Mouse (Mus musculus) liver, embryonic 12.5 days (tissue): ENCODE data around the gene Vmp1. TPM values are rescaled to one million over a fixed set of nuclear protein-coding genes. Genes with fewer than 3 reads are reported as not detected.

ENCODE experiments used
- ATAC-seq: fragments of 200-750 bp; cut with Nextera tagmentation; 2 replicates; pipeline ENCODE4 v1.8.0; 2017; ENCODE audit warnings: moderate number of reproducible peaks, mild to moderate bottlenecking, moderate library complexity
- H3K27ac ChIP-seq: fragments of 300-500 bp; sonication (generic); 2 replicates; pipeline ENCODE4 v1.5.1; 2016; ENCODE audit warnings: mild to moderate bottlenecking
- H3K27me3 ChIP-seq: fragments of 300-500 bp; sonication (generic); replicated peaks from 2 replicates; pipeline ENCODE4 v1.6.1; 2016; ENCODE audit warnings: mild to moderate bottlenecking, moderate library complexity
- H3K36me3 ChIP-seq: fragments of 300-500 bp; sonication (generic); 2 replicates; pipeline ENCODE4 v1.6.1; 2016; ENCODE audit warnings: mild to moderate bottlenecking, moderate library complexity
- H3K4me1 ChIP-seq: fragments of 300-500 bp; sonication (generic); 2 replicates; pipeline ENCODE4 v1.6.1; 2016
- H3K4me2 ChIP-seq: fragments of 300-500 bp; sonication (generic); 2 replicates; pipeline ENCODE4 v1.6.1; 2016; ENCODE audit warnings: mild to moderate bottlenecking, moderate library complexity
- H3K4me3 ChIP-seq: fragments of 300-500 bp; sonication (generic); 2 replicates; pipeline ENCODE4 v1.5.1; 2016; ENCODE audit warnings: mild to moderate bottlenecking, moderate library complexity
- H3K9ac ChIP-seq: fragments of 300-500 bp; sonication (generic); 2 replicates; pipeline ENCODE4 v1.6.1; 2016; ENCODE audit warnings: mild to moderate bottlenecking, moderate library complexity
- H3K9me3 ChIP-seq: fragments of 300-500 bp; sonication (generic); replicated peaks from 2 replicates; pipeline ENCODE4 v1.6.1; 2016; ENCODE audit warnings: mild to moderate bottlenecking, moderate library complexity
- WGBS: fragments of 180-500 bp; shearing (Covaris S2); methylation state at CpG from one replicate; pipeline ENCODE4 v1.1.7; 2016; ENCODE audit not compliant: insufficient replicate concordance; 5-methylcytosine and 5-hydroxymethylcytosine counted together
- polyA plus RNA-seq: library from polyadenylated mRNA; unstranded; fragments of >200 nt; fragmentation: Nextera tagmentation; extraction: Ambion mirVana; gene quantifications from 2 replicates; pipeline ENCODE4 v1.2.1, GENCODE M21; 2016

Vmp1 gene
- polyA plus RNA-seq = 102 and 110 TPM in 2 replicates

DNA sequence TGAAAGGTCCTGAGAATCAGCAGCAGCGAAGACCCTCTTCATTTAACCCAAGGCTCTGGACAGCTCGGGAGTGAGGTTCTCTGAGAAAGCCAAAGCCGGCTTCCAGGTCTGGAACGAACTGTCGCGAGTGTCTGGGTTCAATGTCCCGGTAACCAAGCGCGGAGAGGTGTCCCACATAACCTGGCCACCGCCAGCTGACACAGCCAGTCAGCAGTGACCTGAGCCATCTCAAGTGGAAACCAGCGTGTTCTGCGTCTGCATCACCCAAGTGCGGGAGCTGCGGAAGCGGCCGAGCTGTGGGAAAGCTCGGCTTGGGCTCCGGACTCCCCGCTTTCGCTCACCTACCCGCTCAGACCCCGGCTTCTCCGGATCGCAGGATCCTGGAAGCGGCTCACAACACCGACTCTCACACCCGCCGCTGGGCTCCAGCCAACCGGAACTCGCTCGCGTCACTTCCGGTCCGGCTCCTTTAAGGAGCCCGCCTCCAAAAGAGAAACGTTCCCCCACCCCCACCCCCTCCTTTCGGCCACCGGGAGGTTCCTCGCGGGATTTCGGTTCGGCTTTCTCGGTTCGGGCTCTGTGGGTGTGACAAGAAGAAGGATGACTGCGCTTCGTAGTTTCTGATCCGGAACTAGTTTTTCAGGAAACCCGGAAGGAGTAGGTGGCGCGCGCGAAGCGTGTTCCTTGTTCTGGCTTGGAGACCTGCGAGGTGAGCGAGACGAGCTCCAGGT is at the start of gene Vmp1, which contains the start of gene Ptrh2:
Gene Vmp1, minus strand, starts transcription at position 442 of the 731 bp plus-strand sequence.
Gene Ptrh2, plus strand, starts transcription at position 591 of the 731 bp plus-strand sequence.
- Histone ChIP-seq H3K4me2 (peak within 1 kb of the TSS; percentile 80), H3K27ac (peak within 1 kb of the TSS; percentile 96), H3K4me1 (peaks cover 64% of the 10 kb centered on the region), H3K4me3 (peak within 1 kb of the TSS; percentile 92), H3K27me3 (no peaks in the 10 kb centered on the region), H3K36me3 (peaks cover 33% of the 10 kb centered on the region), H3K9ac (peak within 1 kb of the TSS; percentile 90), H3K9me3 (no peaks in the 10 kb centered on the region)
- peak; percentile 93 for ATAC-seq
- WGBS = under 1% methylated on average over 56 of the region's 56 CpGs

DNA sequence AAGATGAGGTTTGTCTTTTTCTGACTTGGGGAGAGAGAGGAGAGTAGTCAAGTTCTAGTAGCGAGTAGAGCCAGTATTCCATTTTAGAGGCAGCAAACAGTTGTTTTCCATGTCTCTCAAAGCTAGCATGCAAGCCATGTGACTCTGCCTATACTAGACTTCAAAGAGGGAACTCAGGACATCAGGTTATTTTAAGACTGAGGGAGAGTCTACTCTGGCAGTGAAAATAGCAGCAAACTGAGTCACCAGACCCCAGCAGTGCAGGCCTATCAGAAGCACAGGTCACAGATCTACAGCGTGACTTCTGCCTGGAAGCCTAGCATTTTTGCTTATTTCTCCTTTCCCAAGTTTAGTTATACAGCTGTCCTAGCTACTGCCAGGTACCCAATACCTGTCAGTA is 47.8 kb upstream of the Vmp1 start:
- H3K4me2 ChIP-seq = no peak overlapping the region
- H3K9ac ChIP-seq = no peak overlapping the region
- no peak overlapping the region for H3K4me3 ChIP-seq
- H3K4me1 ChIP-seq = peaks cover 7% of the 10 kb centered on the region; the same call in 1 of the 2 replicates
- WGBS = 85% methylated on average over 2 of the region's 2 CpGs
- H3K9me3 ChIP-seq = no peaks in the 10 kb centered on the region
- ATAC-seq = no peak
- H3K27ac ChIP-seq = no peak overlapping the region
- H3K27me3 ChIP-seq = no peaks in the 10 kb centered on the region
- peaks cover 90% of the 10 kb centered on the region for H3K36me3 ChIP-seq

DNA sequence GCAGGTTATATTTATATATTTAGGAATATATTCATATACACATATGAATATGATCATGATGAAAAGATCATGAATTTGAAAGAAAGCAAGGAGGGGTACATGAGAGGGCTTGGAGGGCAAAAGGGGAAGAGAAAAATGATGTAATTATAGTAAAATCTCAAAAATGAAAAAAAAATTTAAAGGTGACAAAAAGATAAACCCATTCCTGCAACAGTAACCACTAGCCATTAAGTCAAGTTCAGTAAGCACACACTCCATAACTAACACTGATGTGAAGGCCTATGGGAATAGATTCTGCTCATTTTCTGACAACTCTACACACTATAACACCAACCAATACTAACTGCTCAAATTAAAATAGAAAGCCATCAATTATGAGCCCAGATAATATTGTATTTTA is 42.0 kb upstream of the Vmp1 start:
- H3K4me1 ChIP-seq = no peaks in the 10 kb centered on the region
- H3K27me3 ChIP-seq = no peaks in the 10 kb centered on the region
- no peak overlapping the region for H3K27ac ChIP-seq
- ATAC-seq = no peak
- peaks cover 85% of the 10 kb centered on the region for H3K36me3 ChIP-seq
- no peak overlapping the region for H3K4me3 ChIP-seq
- H3K4me2 ChIP-seq = no peak overlapping the region
- H3K9me3 ChIP-seq = no peaks in the 10 kb centered on the region
- no peak overlapping the region for H3K9ac ChIP-seq

DNA sequence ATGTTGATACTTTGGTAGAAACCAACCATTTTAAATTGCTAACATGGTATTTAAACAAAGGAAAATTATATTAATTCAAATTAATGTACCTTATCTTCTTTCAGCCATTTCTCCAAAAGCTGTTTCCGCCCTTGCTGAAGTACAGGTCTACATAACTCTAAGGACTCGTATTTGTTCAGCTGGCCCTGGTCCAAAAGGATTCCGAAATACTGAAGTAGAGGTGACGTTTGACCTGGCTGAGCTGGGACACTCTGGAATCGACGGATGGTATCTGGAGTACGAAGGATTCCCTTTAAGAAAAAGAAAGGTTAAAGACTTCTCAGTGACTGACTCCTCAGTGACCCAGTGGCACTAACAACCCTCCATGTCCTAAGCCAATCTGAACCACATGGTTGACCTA is 41.3 kb upstream of the Vmp1 start:
- Histone ChIP-seq H3K27ac (no peak overlapping the region), H3K27me3 (no peaks in the 10 kb centered on the region), H3K4me2 (no peak overlapping the region), H3K9ac (no peak overlapping the region), H3K36me3 (peaks cover 86% of the 10 kb centered on the region), H3K4me3 (no peak overlapping the region), H3K9me3 (no peaks in the 10 kb centered on the region), H3K4me1 (no peaks in the 10 kb centered on the region)
- ATAC-seq = no peak
- WGBS = 83% methylated on average over 7 of the region's 7 CpGs

DNA sequence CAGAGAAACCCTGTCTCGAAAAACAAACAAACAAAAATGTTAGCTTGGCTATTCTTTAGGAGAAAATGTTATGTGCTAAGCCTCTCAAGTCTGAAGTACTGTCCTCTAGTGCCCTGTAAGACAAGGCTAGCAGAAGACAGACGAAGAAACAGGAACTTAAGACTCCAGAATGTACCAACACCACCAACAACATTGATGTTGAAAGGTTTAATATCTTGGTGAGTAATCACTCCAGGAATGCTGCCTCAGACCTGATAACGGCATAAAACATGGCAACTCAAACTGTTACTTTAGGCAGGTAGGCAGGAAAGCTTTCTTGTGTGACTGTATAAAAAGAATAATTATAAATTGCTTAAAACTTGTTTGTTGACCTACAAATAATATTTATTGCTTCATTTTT is 40.4 kb upstream of the Vmp1 start:
- WGBS = 81% methylated on average over 3 of the region's 3 CpGs
- no peak overlapping the region for H3K4me2 ChIP-seq
- H3K4me1 ChIP-seq = no peaks in the 10 kb centered on the region
- ATAC-seq = no peak
- no peaks in the 10 kb centered on the region for H3K9me3 ChIP-seq
- H3K4me3 ChIP-seq = no peak overlapping the region
- no peak overlapping the region for H3K9ac ChIP-seq
- H3K27me3 ChIP-seq = no peaks in the 10 kb centered on the region
- H3K36me3 ChIP-seq = peaks cover 88% of the 10 kb centered on the region
- no peak overlapping the region for H3K27ac ChIP-seq

DNA sequence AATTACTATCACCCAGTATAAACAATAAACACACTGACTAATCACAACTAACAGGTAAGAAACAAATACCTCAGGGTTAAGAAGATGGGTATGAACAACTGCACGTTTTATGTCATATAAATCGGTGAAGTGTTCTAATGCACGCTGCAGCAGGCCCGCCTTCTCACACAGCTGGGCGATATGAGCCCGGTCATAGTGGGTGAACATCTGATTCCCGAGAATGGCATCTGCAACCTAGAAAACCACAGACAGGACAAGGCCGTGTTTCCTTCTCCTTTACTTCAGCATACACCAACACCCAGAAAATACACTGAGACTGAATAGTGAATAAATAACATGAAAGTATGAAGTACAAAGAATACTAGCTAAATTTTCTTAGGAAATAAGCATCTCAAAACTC is 35.8 kb upstream of the Vmp1 start:
- H3K9me3 ChIP-seq = no peaks in the 10 kb centered on the region
- no peak overlapping the region for H3K4me2 ChIP-seq
- no peak overlapping the region for H3K4me3 ChIP-seq
- no peak overlapping the region for H3K9ac ChIP-seq
- no peaks in the 10 kb centered on the region for H3K4me1 ChIP-seq
- 61% methylated on average over 8 of the region's 8 CpGs for WGBS
- no peaks in the 10 kb centered on the region for H3K27me3 ChIP-seq
- H3K27ac ChIP-seq = 0 out of 2 replicates have a peak overlapping the region, but pooled peaks have one; percentile 7
- ATAC-seq = no peak
- H3K36me3 ChIP-seq = peaks cover 88% of the 10 kb centered on the region

DNA sequence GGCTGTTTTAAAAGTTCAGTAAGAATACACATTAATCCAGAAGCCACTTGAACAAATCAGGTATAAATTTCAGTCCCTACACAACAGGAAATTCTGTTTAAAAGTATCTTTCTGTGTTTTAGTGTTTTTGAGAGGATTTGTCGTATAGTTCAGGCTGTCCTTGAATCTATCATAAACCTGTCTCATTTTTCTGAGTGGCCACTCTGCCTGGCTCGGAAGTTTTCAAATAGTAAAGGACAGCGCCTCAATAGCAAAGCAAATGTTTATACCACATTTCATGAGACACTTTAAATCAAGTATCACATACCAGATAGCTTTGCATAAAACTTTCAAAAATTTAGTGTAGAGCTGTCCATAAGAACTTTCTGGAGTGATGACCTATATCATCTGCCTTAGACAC is 34.7 kb upstream of the Vmp1 start:
- Histone ChIP-seq H3K4me2 (no peak overlapping the region), H3K27me3 (no peaks in the 10 kb centered on the region), H3K27ac (no peak overlapping the region), H3K9me3 (no peaks in the 10 kb centered on the region), H3K9ac (no peak overlapping the region), H3K4me1 (no peaks in the 10 kb centered on the region), H3K4me3 (no peak overlapping the region), H3K36me3 (peaks cover 89% of the 10 kb centered on the region)
- no peak for ATAC-seq
- WGBS = 94% methylated on average over 3 of the region's 3 CpGs

DNA sequence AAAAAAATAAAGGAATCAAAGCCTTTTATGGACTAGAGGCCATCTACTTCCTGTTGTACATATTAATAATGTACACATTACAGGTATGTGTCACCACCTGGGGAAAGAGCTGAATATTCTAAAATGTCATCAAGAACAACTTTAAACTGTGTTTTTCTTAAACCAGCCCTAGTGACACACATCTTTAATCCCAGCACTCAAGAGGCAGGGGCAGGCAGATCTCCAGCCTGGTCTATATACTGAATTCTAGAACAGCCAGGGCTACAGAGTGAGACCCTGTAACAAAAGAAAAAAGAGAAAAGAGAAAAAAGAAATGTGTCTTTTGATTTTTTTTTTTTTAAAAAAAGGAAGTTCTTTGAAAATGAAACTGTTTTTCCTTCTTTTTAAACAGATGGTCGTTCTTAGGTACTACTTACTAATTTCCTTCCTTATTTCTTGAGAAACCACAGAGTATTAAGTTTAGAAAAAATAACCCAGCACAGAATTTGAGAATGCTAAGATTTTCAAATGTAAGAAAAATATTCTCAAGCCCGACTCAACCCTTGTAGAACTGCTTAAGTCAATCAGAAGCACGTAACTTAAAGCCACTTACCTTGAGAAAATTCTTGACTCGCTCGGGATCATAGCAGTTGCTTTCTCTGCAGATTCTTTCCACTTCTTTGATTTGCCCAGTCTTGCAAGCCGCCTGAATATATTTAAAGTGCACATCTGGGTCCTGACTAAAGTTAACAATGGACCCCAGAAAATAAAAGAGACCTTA is 33.9 kb upstream of the Vmp1 start:
- H3K27ac ChIP-seq = no peak overlapping the region

DNA sequence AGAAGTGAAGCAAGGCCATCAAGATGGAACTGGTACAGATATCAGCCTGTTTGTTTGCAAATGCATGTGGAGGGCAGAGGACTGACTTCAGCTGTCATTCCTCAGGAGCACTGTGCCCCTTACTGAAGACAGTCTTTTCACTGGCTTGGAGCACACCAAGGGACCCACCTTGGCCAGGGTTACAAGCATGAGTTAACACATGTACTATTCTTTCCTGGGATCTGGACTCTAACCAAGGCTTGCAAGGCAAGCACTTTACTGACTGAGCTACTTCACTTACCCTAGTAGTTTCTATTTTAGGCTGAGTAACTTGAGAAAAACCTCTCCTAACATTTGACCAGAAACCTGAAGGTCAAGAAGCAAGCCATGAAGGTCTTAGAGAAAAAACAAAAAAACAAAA is 31.0 kb upstream of the Vmp1 start:
- no peak overlapping the region for H3K4me3 ChIP-seq
- H3K4me1 ChIP-seq = no peaks in the 10 kb centered on the region
- peaks cover 96% of the 10 kb centered on the region for H3K36me3 ChIP-seq
- H3K4me2 ChIP-seq = no peak overlapping the region
- ATAC-seq = no peak
- H3K9me3 ChIP-seq = no peaks in the 10 kb centered on the region
- no peak overlapping the region for H3K9ac ChIP-seq
- no peaks in the 10 kb centered on the region for H3K27me3 ChIP-seq
- no peak overlapping the region for H3K27ac ChIP-seq

More for the DNA sequence above, 33.9 kb upstream of the Vmp1 start:
- H3K4me1 ChIP-seq = no peaks in the 10 kb centered on the region
- H3K36me3 ChIP-seq = peaks cover 91% of the 10 kb centered on the region
- no peak overlapping the region for H3K9ac ChIP-seq
- H3K4me3 ChIP-seq = no peak overlapping the region
- no peak overlapping the region for H3K4me2 ChIP-seq
- no peak for ATAC-seq
- H3K27me3 ChIP-seq = no peaks in the 10 kb centered on the region
- 66% methylated on average over 6 of the region's 6 CpGs for WGBS
- H3K9me3 ChIP-seq = no peaks in the 10 kb centered on the region

DNA sequence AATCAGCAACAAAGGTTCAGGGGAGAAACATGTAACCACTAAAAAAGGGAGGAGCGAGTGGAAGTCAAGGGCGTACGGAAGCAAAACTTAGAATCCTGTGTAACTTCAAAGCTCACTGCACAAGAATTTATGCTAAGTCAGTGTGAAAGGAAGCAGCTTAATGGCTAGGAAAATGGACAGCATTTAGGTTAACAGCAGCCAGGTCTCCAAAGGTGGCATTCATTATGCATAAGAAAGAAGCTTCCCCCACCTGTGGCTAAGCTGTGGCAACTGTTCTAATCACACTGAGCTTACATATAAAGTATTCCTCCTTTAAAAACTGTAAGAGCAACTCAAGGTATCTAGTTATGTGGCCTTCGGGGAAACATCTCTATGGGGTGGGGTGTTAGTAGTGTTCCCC is 17.5 kb upstream of the Vmp1 start:
- no peak overlapping the region for H3K9ac ChIP-seq
- 85% methylated on average over 4 of the region's 4 CpGs for WGBS
- no peak for ATAC-seq
- H3K4me2 ChIP-seq = no peak overlapping the region
- no peak overlapping the region for H3K27ac ChIP-seq
- H3K4me1 ChIP-seq = no peaks in the 10 kb centered on the region
- H3K36me3 ChIP-seq = peaks cover 99% of the 10 kb centered on the region
- H3K4me3 ChIP-seq = no peak overlapping the region
- no peaks in the 10 kb centered on the region for H3K27me3 ChIP-seq
- no peaks in the 10 kb centered on the region for H3K9me3 ChIP-seq

DNA sequence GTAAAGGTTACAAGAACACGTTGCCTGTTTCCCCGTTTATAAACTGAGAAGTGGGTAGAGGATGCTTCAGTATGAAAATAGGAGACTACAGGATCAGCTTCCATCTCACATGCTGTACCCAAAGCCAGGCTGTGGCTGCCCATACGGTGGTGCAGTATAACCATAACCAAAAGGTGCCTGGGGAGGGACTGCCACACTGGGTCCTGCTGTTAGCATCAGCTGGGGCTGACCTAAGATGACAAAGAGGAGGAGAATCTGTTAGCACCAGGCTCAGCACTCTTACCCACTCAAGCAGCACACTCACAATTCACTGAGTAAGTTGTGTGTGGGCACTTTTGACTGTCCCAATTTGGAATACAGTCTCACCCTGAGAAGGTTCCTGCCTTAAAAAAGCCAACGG is 11.8 kb upstream of the Vmp1 start:
- H3K4me1 ChIP-seq = no peaks in the 10 kb centered on the region
- H3K36me3 ChIP-seq = peaks cover 99% of the 10 kb centered on the region
- H3K27ac ChIP-seq = no peak overlapping the region
- H3K4me3 ChIP-seq = no peak overlapping the region
- ATAC-seq = no peak
- H3K4me2 ChIP-seq = no peak overlapping the region
- no peaks in the 10 kb centered on the region for H3K9me3 ChIP-seq
- no peak overlapping the region for H3K9ac ChIP-seq
- 82% methylated on average over 4 of the region's 4 CpGs for WGBS
- H3K27me3 ChIP-seq = no peaks in the 10 kb centered on the region

DNA sequence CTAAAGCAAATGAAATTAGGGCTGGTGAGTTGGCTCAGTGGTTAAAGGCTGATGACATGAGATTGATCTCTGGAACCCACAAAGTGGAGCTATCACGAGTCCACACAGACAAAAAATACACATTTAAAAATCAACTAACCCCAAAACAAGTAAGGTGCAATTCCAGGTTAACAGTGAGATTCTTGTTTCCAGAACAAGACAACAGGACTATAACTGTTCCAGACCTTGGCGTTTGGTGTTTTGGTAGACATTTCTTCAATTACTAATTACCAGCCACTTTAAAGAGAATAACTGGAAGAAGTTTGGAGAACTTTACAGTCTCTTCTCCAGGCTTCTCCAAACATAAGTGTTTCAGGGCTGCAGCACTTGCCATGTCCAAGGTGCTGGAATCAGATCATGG is 8.9 kb upstream of the Vmp1 start:
- H3K9ac ChIP-seq = no peak overlapping the region
- H3K27me3 ChIP-seq = no peaks in the 10 kb centered on the region
- no peak overlapping the region for H3K4me3 ChIP-seq
- ATAC-seq = no peak
- no peak overlapping the region; the same call in 1 of the 2 replicates for H3K27ac ChIP-seq
- H3K36me3 ChIP-seq = peaks cover 99% of the 10 kb centered on the region
- H3K4me1 ChIP-seq = peaks cover 2% of the 10 kb centered on the region; the same call in 1 of the 2 replicates
- no peak overlapping the region for H3K4me2 ChIP-seq
- 75% methylated on average over 2 of the region's 2 CpGs for WGBS
- no peaks in the 10 kb centered on the region for H3K9me3 ChIP-seq
